ENCODE assay signal across 11 mouse cellular contexts in the genomic region with DNA sequence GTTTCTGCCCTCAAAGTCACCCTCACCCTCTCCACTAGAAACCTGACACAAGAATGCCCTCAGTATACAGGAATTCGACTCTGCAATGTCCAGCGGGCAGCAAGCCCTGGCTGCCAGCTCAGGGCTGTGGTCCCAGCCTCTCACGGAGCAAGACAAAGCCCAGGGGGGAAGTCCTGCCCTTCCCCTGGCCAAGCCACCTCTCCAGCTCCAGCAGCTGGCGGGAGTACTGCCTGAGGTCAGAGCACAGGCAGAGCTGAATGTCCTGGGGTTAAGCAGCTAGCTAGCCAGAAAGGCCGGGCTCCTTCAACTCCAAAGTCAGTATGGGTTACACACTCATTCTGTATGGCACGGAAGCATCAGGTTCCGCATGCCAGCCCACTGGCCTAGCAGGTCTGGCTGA.
DNase-seq lines count a peak whose midpoint lies in the region; ATAC-seq lines count a peak whose summit lies in the region.
"Had no signal": no experiment of that assay in that cellular context is flagged by ENCODE, and none has a peak within 500 bp of the region (broad histone marks: within the 10 kb centered on the region; RNA-seq: fewer than 3 reads in every experiment).

No protein-coding gene starts in this region.

- no peak for ATAC-seq in hindbrain, embryonic 14.5 days (ENCODE audit: low FRiP score)
- ATAC-seq in kidney, embryonic 14.5 days (ENCODE audit: low FRiP score, low TSS enrichment), result peak; percentile 66; the same call in 1 of the 2 replicates
- no peak for ATAC-seq in granulocyte monocyte progenitor cell, adult 5-6 weeks (replicated peaks; ENCODE audit: poor library complexity, severe bottlenecking)

- no peaks in the 10 kb centered on the region for H3K27me3 ChIP-seq in hindbrain, embryonic 10.5 days (ENCODE audit: insufficient read depth, poor library complexity, severe bottlenecking)
- H3K27me3 ChIP-seq in hindbrain, embryonic 14.5 days (ENCODE audit: control insufficient read depth, insufficient read depth, low read length), result no peaks in the 10 kb centered on the region
- no peaks in the 10 kb centered on the region for H3K27me3 ChIP-seq in heart, embryonic 10.5 days (ENCODE audit: insufficient read depth, poor library complexity, severe bottlenecking)
- H3K27me3 ChIP-seq in kidney, embryonic 14.5 days (ENCODE audit: control insufficient read depth, insufficient read depth, low read length), result no peaks in the 10 kb centered on the region
- H3K27me3 ChIP-seq: embryonic facial prominence, embryonic 15.5 days; liver, embryonic 15.5 days had no signal

- H3K4me3 ChIP-seq in hindbrain, embryonic 10.5 days, result no peak overlapping the region
- no peak overlapping the region for H3K4me3 ChIP-seq in hindbrain, embryonic 14.5 days (replicated peaks; ENCODE audit: low read length)
- H3K4me3 ChIP-seq in heart, embryonic 10.5 days, result no peak overlapping the region
- H3K4me3 ChIP-seq in kidney, embryonic 14.5 days (ENCODE audit: low read length), result no peak overlapping the region
- H3K4me3 ChIP-seq: embryonic facial prominence, embryonic 15.5 days; liver, embryonic 15.5 days had no signal

- no peak overlapping the region for H3K9ac ChIP-seq in hindbrain, embryonic 14.5 days
- no peak overlapping the region for H3K9ac ChIP-seq in kidney, embryonic 14.5 days (ENCODE audit: low read depth, low read length)
- H3K9ac ChIP-seq: embryonic facial prominence, embryonic 15.5 days; liver, embryonic 15.5 days had no signal

- no peak for DNase-seq in hindbrain, embryonic 10.5 days (ENCODE audit: low spot score)
- DNase-seq in hindbrain, embryonic 14.5 days (ENCODE audit: low spot score), result no peak
- no peak for DNase-seq in heart, embryonic 10.5 days (ENCODE audit: low spot score)
- peak; percentile 77 for DNase-seq in skeletal muscle tissue, adult 2 months (ENCODE audit: low read depth, low spot score)
- DNase-seq in thymus, adult 18-20 months, result no peak
- DNase-seq in neural tube, embryonic 10.5 days (ENCODE audit: extremely low spot score, low spot score), result no peak
- DNase-seq: thymus, adult 2 months had no signal

- peaks cover 35% of the 10 kb centered on the region; the same call in 1 of the 2 replicates for H3K36me3 ChIP-seq in hindbrain, embryonic 10.5 days
- H3K36me3 ChIP-seq in hindbrain, embryonic 14.5 days (replicated peaks; ENCODE audit: control insufficient read depth, insufficient read depth), result no peaks in the 10 kb centered on the region
- no peaks in the 10 kb centered on the region for H3K36me3 ChIP-seq in heart, embryonic 10.5 days
- H3K36me3 ChIP-seq in kidney, embryonic 14.5 days (ENCODE audit: control insufficient read depth, insufficient read depth, low read length), result no peaks in the 10 kb centered on the region
- H3K36me3 ChIP-seq: embryonic facial prominence, embryonic 15.5 days; liver, embryonic 15.5 days had no signal

- 0 out of 2 replicates have a peak overlapping the region, but pooled peaks have one; percentile 31 for H3K27ac ChIP-seq in hindbrain, embryonic 10.5 days
- no peak overlapping the region for H3K27ac ChIP-seq in hindbrain, embryonic 14.5 days
- H3K27ac ChIP-seq in heart, embryonic 10.5 days, result peak overlapping the region; percentile 29; the same call in 1 of the 2 replicates
- no peak overlapping the region for H3K27ac ChIP-seq in kidney, embryonic 14.5 days (ENCODE audit: low read depth, low read length)
- H3K27ac ChIP-seq: embryonic facial prominence, embryonic 15.5 days; liver, embryonic 15.5 days had no signal

- WGBS in hindbrain, embryonic 10.5 days, result 59% methylated on average over 7 of the region's 7 CpGs
- WGBS in hindbrain, embryonic 14.5 days, result 73% methylated on average over 7 of the region's 7 CpGs
- WGBS in heart, embryonic 10.5 days, result 77% methylated on average over 7 of the region's 7 CpGs
- WGBS in kidney, embryonic 14.5 days, result 30% methylated on average over 7 of the region's 7 CpGs

- H3K4me1 ChIP-seq in hindbrain, embryonic 10.5 days (replicated peaks), result peaks cover 12% of the 10 kb centered on the region
- no peaks in the 10 kb centered on the region for H3K4me1 ChIP-seq in hindbrain, embryonic 14.5 days (replicated peaks; ENCODE audit: control insufficient read depth, insufficient read depth, low read length)
- H3K4me1 ChIP-seq in heart, embryonic 10.5 days, result peaks cover 10% of the 10 kb centered on the region
- no peaks in the 10 kb centered on the region for H3K4me1 ChIP-seq in kidney, embryonic 14.5 days (ENCODE audit: control insufficient read depth, insufficient read depth, low read length)
- H3K4me1 ChIP-seq: embryonic facial prominence, embryonic 15.5 days; liver, embryonic 15.5 days had no signal

- H3K9me3 ChIP-seq in hindbrain, embryonic 10.5 days, result peaks cover 5% of the 10 kb centered on the region; the same call in 1 of the 2 replicates
- no peaks in the 10 kb centered on the region for H3K9me3 ChIP-seq in hindbrain, embryonic 14.5 days (ENCODE audit: control insufficient read depth, low read length)
- H3K9me3 ChIP-seq in heart, embryonic 10.5 days, result no peaks in the 10 kb centered on the region
- no peaks in the 10 kb centered on the region; the same call in 1 of the 2 replicates for H3K9me3 ChIP-seq in kidney, embryonic 14.5 days (ENCODE audit: control insufficient read depth, low read length)
- H3K9me3 ChIP-seq: liver, embryonic 15.5 days had no signal

- no peak overlapping the region for H3K4me2 ChIP-seq in hindbrain, embryonic 14.5 days (replicated peaks)
- H3K4me2 ChIP-seq in kidney, embryonic 14.5 days (replicated peaks; ENCODE audit: low read depth, low read length), result no peak overlapping the region
- H3K4me2 ChIP-seq: embryonic facial prominence, embryonic 15.5 days; liver, embryonic 15.5 days had no signal

Comparison
In these comparisons a context has a peak if more than half of its experiments do, and no peak if none do; other contexts are left out.
1. H3K27ac ChIP-seq: peak in hindbrain, embryonic 10.5 days (single experiment) and heart, embryonic 10.5 days (single experiment); none in hindbrain, embryonic 14.5 days (single experiment) and kidney, embryonic 14.5 days (single experiment).